Mouse (Mus musculus): ENCODE measurements around the gene Slc9a5. TPM values are rescaled to one million over a fixed set of nuclear protein-coding genes. Genes with fewer than 3 reads are reported as not detected.

The Slc9a5 gene
- polyA plus RNA-seq, 1 experiment from 2014 or later: 0.29 TPM

- 1% methylated on average over 34 of the region's 34 CpGs for WGBS
- peak overlapping the region; percentile 76 for H3K4me3 ChIP-seq (ENCODE audit: low read depth, low read length)
- H3K27me3 ChIP-seq (ENCODE audit: control insufficient read depth, insufficient read depth, low read length): no peaks in the 10 kb centered on the region
- peaks cover 12% of the 10 kb centered on the region; the same call in 1 of the 2 replicates for H3K4me1 ChIP-seq (replicated peaks; ENCODE audit: control insufficient read depth, insufficient read depth)
- ATAC-seq (ENCODE audit: low FRiP score, low TSS enrichment) (peak; percentile 55), DNase-seq (ENCODE audit: low spot score) (peak; percentile 88)
- H3K36me3 ChIP-seq (ENCODE audit: control insufficient read depth, insufficient read depth, low read length): no peaks in the 10 kb centered on the region
- no peak for TF ChIP-seq EP300 (optimal IDR thresholded peaks at IDR 0.05)
- peak; percentile 24; the same call in 1 of the 2 replicates for TF ChIP-seq CTCF (IDR thresholded peaks at IDR 0.05; ENCODE audit: low read depth)
- H3K9me3 ChIP-seq (ENCODE audit: control insufficient read depth, low read length): no peaks in the 10 kb centered on the region
- peak overlapping the region; percentile 91 for H3K27ac ChIP-seq (replicated peaks)
- peak overlapping the region; percentile 94 for H3K4me2 ChIP-seq (replicated peaks; ENCODE audit: low read depth)
- peak overlapping the region; percentile 74 for H3K9ac ChIP-seq (ENCODE audit: low read length)
Measured at GRCm38 (mm10) chr8:105346611-105347427, 1.8 kb upstream of the Slc9a5 start.

GRCm38 (mm10) chr8:105347428-105348221 lies 1.0 kb upstream of the Slc9a5 start, which contains the start of gene Fhod1:
Fhod1 (minus strand) TSS chr8:105347953.
- ATAC-seq (ENCODE audit: low FRiP score, low TSS enrichment) (peak; percentile 92), DNase-seq (ENCODE audit: low spot score) (peak; percentile 97)
- Histone ChIP-seq H3K9ac (ENCODE audit: low read length) (peak within 1 kb of the TSS; percentile 74), H3K4me3 (ENCODE audit: low read depth, low read length) (peak within 1 kb of the TSS; percentile 76), H3K36me3 (ENCODE audit: control insufficient read depth, insufficient read depth, low read length) (no peaks in the 10 kb centered on the region), H3K27me3 (ENCODE audit: control insufficient read depth, insufficient read depth, low read length) (no peaks in the 10 kb centered on the region), H3K27ac (replicated peaks) (peak within 1 kb of the TSS; percentile 91), H3K4me2 (replicated peaks; ENCODE audit: low read depth) (peak within 1 kb of the TSS; percentile 94), H3K9me3 (ENCODE audit: control insufficient read depth, low read length) (no peaks in the 10 kb centered on the region), H3K4me1 (replicated peaks; ENCODE audit: control insufficient read depth, insufficient read depth) (peaks cover 12% of the 10 kb centered on the region; the same call in 1 of the 2 replicates)
- no peak for TF ChIP-seq EP300 (optimal IDR thresholded peaks at IDR 0.05)
- peak; percentile 53 for TF ChIP-seq CTCF (IDR thresholded peaks at IDR 0.05; ENCODE audit: low read depth)
- 0% methylated on average over 52 of the region's 53 CpGs for WGBS

GRCm38 (mm10) chr8:105349096-105349771 lies 591 bp downstream of the Slc9a5 start:
- no peak for TF ChIP-seq CTCF (IDR thresholded peaks at IDR 0.05; ENCODE audit: low read depth)
- ATAC-seq (ENCODE audit: low FRiP score, low TSS enrichment) (no peak), DNase-seq (ENCODE audit: low spot score) (no peak)
- Histone ChIP-seq H3K9me3 (ENCODE audit: control insufficient read depth, low read length) (no peaks in the 10 kb centered on the region), H3K4me3 (ENCODE audit: low read depth, low read length) (peak overlapping the region; percentile 76), H3K36me3 (ENCODE audit: control insufficient read depth, insufficient read depth, low read length) (no peaks in the 10 kb centered on the region), H3K27ac (replicated peaks) (no peak overlapping the region), H3K9ac (ENCODE audit: low read length) (peak overlapping the region; percentile 55), H3K27me3 (ENCODE audit: control insufficient read depth, insufficient read depth, low read length) (no peaks in the 10 kb centered on the region), H3K4me2 (replicated peaks; ENCODE audit: low read depth) (peak overlapping the region; percentile 94), H3K4me1 (replicated peaks; ENCODE audit: control insufficient read depth, insufficient read depth) (peaks cover 12% of the 10 kb centered on the region; the same call in 1 of the 2 replicates)
- WGBS: 2% methylated on average over 33 of the region's 48 CpGs

- no peaks in the 10 kb centered on the region for H3K36me3 ChIP-seq (ENCODE audit: control insufficient read depth, insufficient read depth, low read length)
- no peak for TF ChIP-seq EP300 (optimal IDR thresholded peaks at IDR 0.05)
- no peak for TF ChIP-seq CTCF (IDR thresholded peaks at IDR 0.05; ENCODE audit: low read depth)
- H3K27me3 ChIP-seq (ENCODE audit: control insufficient read depth, insufficient read depth, low read length): no peaks in the 10 kb centered on the region
- H3K4me1 ChIP-seq (replicated peaks; ENCODE audit: control insufficient read depth, insufficient read depth): peaks cover 8% of the 10 kb centered on the region; the same call in 1 of the 2 replicates
- no peak overlapping the region for H3K27ac ChIP-seq (replicated peaks)
- ATAC-seq (ENCODE audit: low FRiP score, low TSS enrichment) (no peak), DNase-seq (ENCODE audit: low spot score) (no peak)
- H3K4me2 ChIP-seq (replicated peaks; ENCODE audit: low read depth): no peak overlapping the region
- H3K4me3 ChIP-seq (ENCODE audit: low read depth, low read length): no peak overlapping the region
- no peak overlapping the region for H3K9ac ChIP-seq (ENCODE audit: low read length)
- no peaks in the 10 kb centered on the region for H3K9me3 ChIP-seq (ENCODE audit: control insufficient read depth, low read length)
- WGBS: 54% methylated on average over 7 of the region's 7 CpGs
Measured at GRCm38 (mm10) chr8:105350186-105350585, 1.5 kb downstream of the Slc9a5 start.

- DNase-seq (ENCODE audit: low spot score) (no peak), ATAC-seq (ENCODE audit: low FRiP score, low TSS enrichment) (no peak)
- no peaks in the 10 kb centered on the region for H3K9me3 ChIP-seq (ENCODE audit: control insufficient read depth, low read length)
- H3K9ac ChIP-seq (ENCODE audit: low read length): no peak overlapping the region
- H3K36me3 ChIP-seq (ENCODE audit: control insufficient read depth, insufficient read depth, low read length): no peaks in the 10 kb centered on the region
- H3K27me3 ChIP-seq (ENCODE audit: control insufficient read depth, insufficient read depth, low read length): no peaks in the 10 kb centered on the region
- TF ChIP-seq CTCF (IDR thresholded peaks at IDR 0.05; ENCODE audit: low read depth) (no peak), EP300 (optimal IDR thresholded peaks at IDR 0.05) (no peak)
- no peak overlapping the region for H3K4me2 ChIP-seq (replicated peaks; ENCODE audit: low read depth)
- no peaks in the 10 kb centered on the region; the same call in 1 of the 2 replicates for H3K4me1 ChIP-seq (replicated peaks; ENCODE audit: control insufficient read depth, insufficient read depth)
- H3K27ac ChIP-seq (replicated peaks): no peak overlapping the region
- WGBS: 81% methylated on average over 8 of the region's 8 CpGs
- no peak overlapping the region for H3K4me3 ChIP-seq (ENCODE audit: low read depth, low read length)
Measured at GRCm38 (mm10) chr8:105353583-105354135, 5.0 kb downstream of the Slc9a5 start.

Data from stomach, postnatal 0 days (tissue).